Mouse (Mus musculus) embryo, embryonic 10 days (tissue): ENCODE results near the gene Rnf123.

Experiments used
- DNase-seq: peaks from one replicate; pipeline ENCODE4 v3.0.0-alpha.2; 2015; ENCODE audit warnings: low spot score

Rnf123 gene

GRCm38 (mm10) chr9:108082988-108083431 is at the start of gene Rnf123:
TSS of gene Rnf123 (minus strand) at chr9:108083346.
- no peak for DNase-seq

GRCm38 (mm10) chr9:108132373-108132772 is 49.2 kb upstream of the Rnf123 start:
- DNase-seq, result no peak

GRCm38 (mm10) chr9:108131502-108131901 is 48.4 kb upstream of the Rnf123 start:
- DNase-seq, result no peak

GRCm38 (mm10) chr9:108129042-108129948 is 46.1 kb upstream of the Rnf123 start:
- DNase-seq, result no peak

- DNase-seq, result no peak
These were observed 45.1 kb upstream of the Rnf123 start for GRCm38 (mm10) chr9:108128248-108128647.

- DNase-seq, result no peak
These were observed 43.5 kb upstream of the Rnf123 start for GRCm38 (mm10) chr9:108126436-108127180.

GRCm38 (mm10) chr9:108125731-108126130 is 42.6 kb upstream of the Rnf123 start:
- DNase-seq, result no peak

- no peak for DNase-seq
These were observed 40.8 kb upstream of the Rnf123 start for GRCm38 (mm10) chr9:108123916-108124315.

- DNase-seq, result no peak
These were observed 38.2 kb upstream of the Rnf123 start for GRCm38 (mm10) chr9:108121170-108121969.

- no peak for DNase-seq
These were observed 37.5 kb upstream of the Rnf123 start for GRCm38 (mm10) chr9:108120671-108121070.

- DNase-seq, result no peak
These were observed 36.8 kb upstream of the Rnf123 start for GRCm38 (mm10) chr9:108119891-108120411.

GRCm38 (mm10) chr9:108117143-108117542 is 34.0 kb upstream of the Rnf123 start:
- no peak for DNase-seq

- DNase-seq, result no peak
These were observed 32.3 kb upstream of the Rnf123 start for GRCm38 (mm10) chr9:108115290-108116077.

- no peak for DNase-seq
These were observed 29.7 kb upstream of the Rnf123 start for GRCm38 (mm10) chr9:108112719-108113340.

- no peak for DNase-seq
These were observed 28.5 kb upstream of the Rnf123 start for GRCm38 (mm10) chr9:108111593-108112121.

- peak; percentile 47 for DNase-seq
These were observed 28.0 kb upstream of the Rnf123 start for GRCm38 (mm10) chr9:108111101-108111592.

- no peak for DNase-seq
These were observed 27.0 kb upstream of the Rnf123 start for GRCm38 (mm10) chr9:108110160-108110559.

- DNase-seq, result no peak
These were observed 24.7 kb upstream of the Rnf123 start for GRCm38 (mm10) chr9:108107867-108108266.

GRCm38 (mm10) chr9:108106090-108106489 is 22.9 kb upstream of the Rnf123 start:
- no peak for DNase-seq

- DNase-seq, result no peak
These were observed 22.4 kb upstream of the Rnf123 start for GRCm38 (mm10) chr9:108105549-108105863.
